Mouse (Mus musculus) gastrocnemius, postnatal 14 days (tissue): ENCODE measurements at regions not wholly inside any gene's neighbourhood (a gene's known extent, or its start where the extent isn't known, plus 50 kb on each side); places are given as distances from the start of the nearest gene placed in this dataset.
"Not testable (repeated sequence)": the region's sequence is repeated elsewhere in the genome, so short reads cannot be mapped to it uniquely, and the experiment has no call there.

Experiments used
- DNase-seq: peaks from one replicate; pipeline ENCODE4 v3.0.0; 2021; ENCODE audit warnings: mixed read lengths
- intact Hi-C: fragments of 180-260 bp; cut with DNase I; formaldehyde crosslinking; loops from one replicate; pipeline ENCODE4 v1.15.1; 2025; ENCODE audit warnings: low total_unique reads

DNA sequence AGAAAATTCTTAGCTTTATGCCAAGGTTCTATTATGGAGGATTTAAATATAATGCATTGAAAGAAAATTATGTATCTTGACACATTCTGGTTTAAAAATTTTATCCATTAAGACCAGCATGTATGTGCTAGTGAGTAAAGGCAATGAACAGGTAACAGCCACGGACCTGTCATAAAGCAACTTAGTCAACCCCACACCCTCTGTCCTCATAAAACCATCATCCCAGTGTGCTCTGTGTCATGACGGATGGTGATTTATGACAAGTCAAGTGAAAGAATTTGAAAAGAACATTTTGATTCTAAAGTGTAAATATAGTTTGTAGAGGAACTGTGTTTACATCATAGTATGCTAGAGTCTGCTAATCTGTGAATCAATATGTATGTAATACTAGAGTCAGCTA is 946.3 kb upstream of the Cypt12 start:
- intact Hi-C loops: loop anchor here (5.0 kb wide), 1 partner anchor 690 kb away; no protein-coding TSS in a partner anchor
- no peak for DNase-seq

DNA sequence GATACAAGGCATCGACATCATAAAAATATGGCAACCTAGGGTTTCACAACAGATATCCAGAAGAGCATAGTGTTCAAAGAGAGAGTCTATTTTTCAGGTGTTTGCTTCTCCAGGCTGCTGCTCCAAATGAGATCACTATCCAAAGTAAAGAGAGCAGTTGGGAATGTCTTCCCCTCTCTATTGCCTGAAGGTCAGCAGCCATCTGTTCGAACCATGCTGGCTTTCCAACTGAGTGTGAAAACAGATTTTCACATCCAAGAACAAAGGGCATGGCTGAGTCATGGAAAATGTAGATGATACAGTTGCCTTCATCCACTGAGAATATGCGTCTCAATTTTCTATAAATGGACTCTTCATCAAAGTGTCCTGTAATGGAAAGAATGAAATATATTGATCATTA is 945.1 kb upstream of the Cypt12 start:
- no peak for DNase-seq
- intact Hi-C loops: loop anchor here (5.0 kb wide), 1 partner anchor 691 kb away; no protein-coding TSS in a partner anchor

- no peak for DNase-seq
- intact Hi-C loops: no loop called here
These were observed 933.8 kb upstream of the Cypt12 start for GRCm38 (mm10) chr3:17014184-17015048.

GRCm38 (mm10) chr3:17050811-17051210 is 897.4 kb upstream of the Cypt12 start:
- no peak for DNase-seq
- intact Hi-C loops: no loop called here

DNA sequence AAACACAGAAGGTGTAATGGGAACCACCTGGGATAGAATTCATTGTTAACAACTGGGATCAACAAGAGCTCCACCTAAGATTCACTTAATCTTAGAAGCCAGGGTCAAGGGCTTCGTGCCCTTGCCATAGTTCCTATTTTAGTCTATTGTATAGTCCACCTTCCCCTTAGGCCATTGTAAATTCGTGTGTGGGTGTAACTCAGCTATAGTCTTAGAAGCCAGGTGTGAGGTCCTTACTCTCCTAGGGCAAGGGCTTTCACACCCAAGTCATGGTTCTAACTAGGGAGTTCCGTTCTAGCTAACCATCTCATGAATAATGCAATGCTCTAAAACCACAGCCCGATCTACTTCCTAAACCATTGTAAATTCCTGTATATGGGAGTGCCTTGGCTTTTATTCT is 889.8 kb upstream of the Cypt12 start:
- intact Hi-C loops, DNase-seq: not testable (repeated sequence)

DNA sequence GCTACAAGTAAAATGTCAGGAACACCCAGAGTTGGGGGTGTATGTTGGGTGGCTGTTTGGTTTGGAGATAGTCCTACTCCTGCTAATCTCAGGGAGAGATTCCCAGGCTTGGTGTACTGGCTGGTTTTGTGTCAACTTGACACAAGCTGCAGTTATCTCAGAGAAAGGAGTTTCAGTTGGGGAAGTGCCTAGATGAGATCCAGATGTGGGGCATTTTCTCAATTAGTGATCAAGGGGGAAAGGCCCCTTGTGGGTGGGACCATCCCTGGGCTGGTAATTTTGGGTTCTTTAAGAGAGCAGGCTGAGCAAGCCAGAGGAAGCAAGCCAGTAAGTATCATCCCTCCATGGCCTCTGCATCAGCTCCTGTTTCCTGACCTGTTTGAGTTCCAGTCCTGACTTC is 841.9 kb upstream of the Cypt12 start:
- intact Hi-C loops: not testable (repeated sequence)

More for the DNA sequence above, 841.9 kb upstream of the Cypt12 start:
- not testable (repeated sequence) for DNase-seq
